Mouse (Mus musculus) thymus, adult 18-20 months (tissue): ENCODE data around the gene Mapk8ip2.

Experiments used
- DNase-seq, 2 experiments: peaks; one replicate each; pipeline ENCODE4 v3.0.0; 2022; ENCODE audit warnings: mixed read lengths in 2 of 2

The Mapk8ip2 gene

DNA sequence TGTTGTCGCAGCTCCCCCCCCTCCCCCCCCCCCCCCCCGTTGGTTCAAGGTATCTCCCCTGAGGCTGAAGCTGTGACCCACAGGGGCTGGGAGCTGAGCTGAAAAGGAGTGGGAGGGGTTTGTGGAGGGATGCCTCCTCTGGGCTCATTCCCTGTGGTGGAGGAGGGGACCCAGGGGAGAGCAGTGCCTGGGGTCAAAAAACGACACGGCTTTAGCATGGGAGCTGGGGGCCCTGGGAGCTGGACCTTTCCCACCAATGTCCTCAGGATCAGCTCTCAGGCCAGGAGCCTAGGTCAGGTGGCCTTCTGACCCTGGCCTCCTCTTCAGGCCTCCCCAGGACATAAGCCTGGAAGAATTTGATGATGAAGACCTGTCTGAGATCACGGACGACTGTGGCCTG, 1.1 kb downstream of the Mapk8ip2 start:
- DNase-seq = no peak

- DNase-seq = no peak
Observed at GRCm38 (mm10) chr15:89455642-89456041, 1.9 kb downstream of the Mapk8ip2 start.

GRCm38 (mm10) chr15:89458942-89459341, 5.2 kb downstream of the Mapk8ip2 start:
- no peak for DNase-seq

GRCm38 (mm10) chr15:89459821-89460220, 6.1 kb downstream of the Mapk8ip2 start:
- DNase-seq = no peak

DNA sequence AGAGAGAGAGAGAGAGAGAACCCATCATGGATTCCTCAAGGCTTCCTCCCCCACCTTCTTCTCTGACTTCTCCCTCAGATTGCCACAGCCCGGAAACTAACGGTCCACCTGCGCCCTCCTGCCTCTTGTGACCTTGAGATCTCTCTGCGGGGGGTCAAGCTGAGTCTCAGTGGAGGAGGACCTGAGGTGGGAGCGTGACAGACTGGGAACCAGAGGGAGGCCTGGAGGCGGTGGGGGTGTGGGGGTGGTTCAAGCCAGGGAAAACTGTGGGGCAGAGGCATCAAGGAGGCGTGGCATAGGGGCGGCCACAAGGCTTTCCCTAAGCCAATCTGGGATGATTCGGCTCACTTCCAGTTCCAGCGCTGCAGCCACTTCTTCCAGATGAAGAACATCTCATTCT, 6.6 kb downstream of the Mapk8ip2 start:
- DNase-seq = no peak

DNA sequence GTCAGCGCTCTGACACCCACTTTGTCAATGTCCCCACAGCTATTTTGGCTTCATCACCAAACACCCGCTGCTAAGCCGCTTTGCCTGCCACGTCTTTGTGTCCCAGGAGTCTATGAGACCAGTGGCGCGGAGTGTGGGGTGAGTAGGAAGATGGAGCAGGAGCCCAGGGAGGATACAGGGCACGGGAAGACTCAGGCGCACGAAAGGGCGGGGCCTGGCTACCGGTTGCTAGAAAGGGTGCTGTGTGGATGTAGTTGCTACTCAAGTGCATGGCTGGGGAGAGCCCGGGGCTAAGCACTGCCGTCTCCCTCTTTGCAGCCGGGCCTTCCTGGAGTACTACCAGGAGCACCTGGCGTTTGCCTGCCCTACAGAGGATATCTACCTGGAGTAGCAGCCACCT, 7.6 kb downstream of the Mapk8ip2 start:
- DNase-seq = no peak

DNA sequence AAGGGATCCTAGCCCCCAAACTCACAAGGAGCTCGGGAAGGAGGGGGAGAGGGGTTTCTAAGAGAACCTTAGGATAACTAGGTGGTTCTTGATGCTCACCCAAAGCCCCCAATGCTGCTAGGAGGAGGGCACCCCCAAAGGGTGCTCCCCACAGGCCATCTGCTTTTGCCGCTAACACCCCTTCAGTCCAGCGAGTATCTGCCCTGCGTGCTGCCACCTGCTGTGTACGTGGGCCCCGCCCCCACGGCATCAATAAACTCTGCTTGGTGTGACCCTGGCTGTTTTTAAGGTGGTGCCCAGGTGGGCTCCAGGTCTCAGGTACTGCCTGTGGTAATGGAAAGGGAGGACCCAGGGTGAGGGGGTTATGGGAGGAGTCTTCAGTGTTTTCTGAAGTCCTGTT, 8.5 kb downstream of the Mapk8ip2 start:
- DNase-seq = no peak

- DNase-seq = no peak
Observed at GRCm38 (mm10) chr15:89463334-89464235, 9.9 kb downstream of the Mapk8ip2 start.

- no peak for DNase-seq
Observed at GRCm38 (mm10) chr15:89465052-89465451, 11.3 kb downstream of the Mapk8ip2 start.

DNA sequence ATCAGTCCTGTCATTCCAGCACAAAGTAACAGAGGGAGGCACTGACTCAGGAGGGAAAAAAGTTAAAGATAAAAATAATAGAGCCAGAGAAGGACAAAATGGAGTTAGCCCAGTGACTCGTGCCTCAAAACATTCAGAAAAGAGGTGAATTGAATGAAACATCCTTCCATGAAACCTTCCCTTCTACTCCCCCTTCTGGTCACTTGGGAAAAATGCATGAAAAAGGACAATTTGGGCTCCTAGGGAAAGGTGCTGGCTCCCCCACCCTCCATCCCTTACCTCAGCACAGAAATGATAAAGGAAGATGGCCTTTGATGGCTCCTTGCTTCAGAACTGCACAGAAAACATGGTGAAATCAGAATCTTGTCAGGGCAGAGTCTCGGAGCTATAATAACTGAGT, 14.9 kb downstream of the Mapk8ip2 start:
- DNase-seq = no peak

DNA sequence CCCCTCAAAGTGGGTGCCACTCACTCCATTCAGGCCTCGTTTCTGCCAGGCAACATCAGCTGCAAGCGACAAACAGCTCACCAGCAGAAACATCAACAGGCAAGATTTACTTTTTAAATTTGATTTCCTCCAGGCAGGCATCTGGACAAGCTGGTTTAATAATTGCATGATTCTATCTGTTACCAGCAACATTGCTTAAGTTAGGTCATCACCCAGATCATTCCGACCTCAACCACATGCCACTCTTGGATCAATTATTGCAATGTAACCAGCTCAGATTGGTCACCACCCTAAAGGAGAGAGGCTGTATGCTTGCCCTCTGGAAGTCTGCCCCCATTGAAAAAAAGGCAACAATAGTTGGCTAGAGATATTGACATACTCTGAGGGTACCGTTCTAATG, 17.8 kb downstream of the Mapk8ip2 start:
- no peak for DNase-seq

DNA sequence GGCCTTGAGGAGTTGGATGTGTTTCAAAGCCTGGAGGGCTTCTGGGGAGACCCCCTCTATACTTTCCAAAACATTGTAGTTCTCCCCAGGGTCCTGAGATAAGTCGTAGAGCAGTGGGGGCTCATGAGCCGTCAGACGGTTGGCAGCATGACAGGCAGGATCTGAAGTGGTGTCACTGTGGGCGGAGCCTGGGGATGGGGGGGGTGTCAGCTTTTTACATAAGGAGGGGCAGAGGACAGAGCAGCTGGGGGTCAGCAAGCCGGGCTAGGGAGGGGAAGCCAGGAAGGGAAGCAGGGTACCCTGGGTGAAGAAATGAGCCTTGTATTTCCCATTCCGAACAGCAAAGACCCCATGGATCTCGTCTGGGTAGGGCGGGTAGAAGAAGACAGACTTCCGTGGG, 19.7 kb downstream of the Mapk8ip2 start:
- no peak for DNase-seq

GRCm38 (mm10) chr15:89473921-89474320, 20.2 kb downstream of the Mapk8ip2 start:
- no peak for DNase-seq

GRCm38 (mm10) chr15:89474596-89475292, 21.0 kb downstream of the Mapk8ip2 start:
- DNase-seq = no peak

DNA sequence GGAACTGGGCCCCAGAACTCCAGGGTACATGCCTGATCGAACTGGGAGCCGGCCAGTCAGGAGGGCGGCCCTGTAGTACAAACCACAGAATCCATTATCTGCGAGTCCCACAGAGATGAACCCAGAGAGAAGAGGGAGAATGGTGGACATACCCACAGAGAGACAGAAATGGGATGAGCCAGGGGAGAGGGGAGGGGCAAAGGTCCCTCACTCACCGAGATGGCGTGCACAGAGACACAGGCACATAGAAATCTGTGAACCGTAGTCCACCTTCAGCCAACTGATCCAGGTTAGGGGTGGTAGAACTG, 21.5 kb downstream of the Mapk8ip2 start:
- DNase-seq = no peak

DNA sequence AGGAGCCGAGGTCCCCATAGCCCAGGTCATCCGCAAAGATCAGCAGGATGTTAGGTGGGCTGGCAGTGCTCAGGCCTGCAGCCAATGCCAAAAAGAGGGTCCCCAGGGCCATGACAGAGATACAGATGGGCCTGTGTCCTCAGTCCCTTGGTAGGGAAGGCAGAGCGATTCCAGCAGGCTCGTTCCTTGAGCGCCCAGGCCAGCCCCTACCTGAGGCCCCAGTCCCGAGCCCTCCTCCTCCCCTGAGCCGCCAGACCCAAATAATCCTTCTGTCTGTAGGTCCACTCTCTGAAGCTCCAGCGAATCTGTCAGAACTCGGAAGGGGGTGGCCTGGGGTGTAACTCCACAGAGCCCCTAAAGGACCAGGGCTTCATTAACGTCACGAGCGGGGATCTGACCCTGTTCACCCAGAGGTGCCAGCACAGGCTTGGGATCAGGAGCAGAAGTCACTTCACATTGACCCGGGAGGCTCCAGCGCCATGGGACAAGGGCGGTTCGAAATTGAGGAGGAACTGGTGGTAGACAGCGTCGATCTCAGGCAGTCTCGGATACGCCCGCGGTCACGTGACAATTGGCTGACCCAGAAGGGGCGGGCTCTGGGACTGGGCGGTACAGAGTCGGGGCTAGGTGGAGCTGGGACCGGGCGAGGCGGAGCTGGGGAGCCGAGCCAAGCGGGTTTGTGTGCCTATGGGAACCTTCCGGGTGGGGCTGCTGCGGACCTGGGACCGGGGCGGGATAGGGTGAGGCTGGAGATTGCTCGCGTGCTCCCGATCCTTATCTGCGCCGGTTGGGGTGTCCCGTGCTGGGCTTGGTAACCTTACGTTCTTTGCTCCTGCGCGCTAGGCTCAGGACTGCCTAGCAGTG, 22.1 kb downstream of the Mapk8ip2 start:
- peak; percentile 90 to 92 for DNase-seq

DNA sequence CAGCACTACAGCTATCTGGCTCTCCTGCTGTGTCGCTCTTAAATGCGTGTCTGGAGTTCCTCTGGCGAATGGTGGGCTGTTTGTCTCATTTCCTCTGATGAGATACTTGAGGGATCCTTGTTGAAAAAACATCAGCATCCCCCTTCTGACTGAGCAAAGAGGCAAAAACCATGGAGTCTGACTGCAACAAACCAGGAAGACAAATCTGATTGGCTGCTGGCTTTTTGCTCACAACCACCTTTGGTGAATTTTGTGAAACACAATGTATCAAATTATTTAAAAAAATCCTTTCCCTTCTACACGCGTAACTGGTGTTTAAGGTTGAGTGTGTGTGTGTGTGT, 22.7 kb downstream of the Mapk8ip2 start:
- no peak for DNase-seq

GRCm38 (mm10) chr15:89477091-89477491, 23.4 kb downstream of the Mapk8ip2 start, which contains the start of gene Arsa:
TSS of gene Arsa (minus strand) at chr15:89477425.
- no peak for DNase-seq

DNA sequence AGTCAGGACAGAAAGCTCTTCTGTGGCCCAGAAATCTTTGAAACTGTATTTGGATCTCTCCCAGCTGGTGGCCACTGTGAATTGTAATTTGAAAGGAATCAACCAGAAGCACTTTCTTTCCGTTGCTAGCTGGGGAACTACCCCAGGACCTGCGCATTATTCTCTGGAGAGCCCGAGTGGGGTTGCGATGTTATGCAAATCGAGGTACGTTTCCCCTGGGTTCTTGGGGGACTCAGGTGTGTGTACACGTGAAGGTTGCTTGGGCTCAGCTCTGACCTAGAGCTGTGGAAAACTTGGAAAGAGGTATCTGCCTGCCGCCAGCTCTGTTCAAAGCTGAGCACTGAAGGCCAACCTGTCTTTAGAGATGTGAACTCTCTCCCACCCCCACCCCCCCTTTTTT, 24.1 kb downstream of the Mapk8ip2 start:
- DNase-seq = no peak

- no peak for DNase-seq
Observed at GRCm38 (mm10) chr15:89478622-89479021, 24.9 kb downstream of the Mapk8ip2 start.

DNA sequence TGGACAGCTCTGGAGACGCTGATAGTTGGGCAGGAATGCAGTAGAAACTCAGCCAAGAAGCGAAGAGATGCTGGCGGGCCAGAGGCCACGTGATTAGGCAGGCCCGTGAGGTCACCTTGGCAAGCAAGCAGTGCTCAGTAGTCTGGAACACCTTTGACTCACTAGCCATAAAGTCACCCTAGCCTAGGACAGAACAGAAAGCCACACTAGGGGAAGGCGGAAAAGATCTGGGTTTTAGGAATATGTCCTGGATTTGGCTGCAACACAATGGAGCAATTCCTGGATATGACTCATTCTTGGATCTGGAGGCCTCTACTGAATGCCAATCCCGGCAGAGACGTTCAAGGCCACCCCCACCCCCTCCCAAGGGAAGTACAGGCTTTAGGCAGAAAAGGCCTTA, 26.9 kb downstream of the Mapk8ip2 start:
- no peak for DNase-seq

GRCm38 (mm10) chr15:89488182-89488581, 34.5 kb downstream of the Mapk8ip2 start:
- DNase-seq = no peak

DNA sequence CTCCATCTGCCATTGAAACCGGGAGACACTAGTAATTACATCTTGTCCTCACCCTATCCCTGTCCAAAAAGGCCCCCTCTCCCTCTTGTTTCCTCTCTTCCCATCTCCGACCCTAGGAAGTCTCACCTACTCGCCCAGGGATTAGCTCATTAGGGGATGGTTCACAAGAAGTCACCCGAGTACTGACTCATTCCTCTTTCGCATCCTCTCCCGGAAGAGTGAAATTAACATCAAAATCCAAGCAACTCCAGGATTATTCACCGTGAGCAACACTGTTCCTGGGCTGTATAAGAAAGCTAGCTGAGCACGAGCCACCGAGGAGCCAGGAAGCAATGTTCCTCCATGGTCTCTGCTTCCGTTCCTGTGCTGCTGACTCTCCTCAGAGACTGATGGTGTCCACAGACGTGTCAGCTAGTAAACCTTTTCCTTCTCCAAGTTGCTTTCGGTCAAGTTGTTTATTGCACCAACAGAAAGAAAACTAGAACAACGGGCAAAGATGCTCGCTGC, 35.0 kb downstream of the Mapk8ip2 start:
- no peak for DNase-seq
